Mouse (Mus musculus): ENCODE measurements around the gene Impg1.

Impg1 gene

DNA sequence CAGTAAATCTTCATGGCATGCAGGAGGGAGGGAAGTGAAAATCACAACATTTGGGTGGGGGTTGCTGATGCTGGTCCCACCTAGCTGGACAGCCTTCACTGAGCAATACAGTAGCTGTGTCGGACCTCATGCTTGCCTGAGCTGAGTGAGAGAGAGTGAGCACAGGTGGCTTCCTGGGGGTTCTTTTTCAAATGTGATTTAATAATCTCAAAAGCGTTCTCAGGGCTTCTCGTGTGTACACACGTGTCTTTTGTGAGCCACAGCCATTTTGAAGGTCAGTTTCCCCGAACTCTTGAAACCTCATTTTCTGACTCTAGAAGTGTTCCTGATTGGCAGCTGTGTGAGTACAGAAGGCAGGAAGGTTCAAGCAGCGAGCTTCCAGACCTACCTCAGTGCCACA, 122.8 kb downstream of the Impg1 start:
- 93% methylated on average over 6 of the region's 6 CpGs for WGBS

DNA sequence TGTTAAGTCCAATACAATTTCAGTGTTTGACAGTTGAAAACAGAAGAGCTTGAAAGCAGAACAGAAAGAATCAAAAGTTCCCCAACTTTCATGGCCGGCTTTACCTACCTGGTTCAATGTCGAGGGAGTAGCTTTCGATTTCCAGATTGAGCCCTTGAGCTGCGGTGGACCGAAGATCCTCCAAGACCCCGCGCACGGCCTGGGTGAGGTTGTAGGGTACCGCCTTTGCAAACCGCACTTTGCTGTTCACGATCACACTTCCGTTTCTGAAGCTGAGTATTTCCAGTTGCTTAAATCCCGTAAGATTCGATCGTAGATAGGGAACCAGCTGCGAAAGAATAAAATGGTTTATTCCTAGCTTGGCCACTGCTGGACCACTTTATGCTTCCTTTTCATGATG, 123.5 kb downstream of the Impg1 start:
- 95% methylated on average over 16 of the region's 16 CpGs for WGBS

- WGBS = 63% methylated on average over 1 of the region's 1 CpGs
Observed at GRCm38 (mm10) chr9:80340927-80341326, 124.4 kb downstream of the Impg1 start.

- 92% methylated on average over 6 of the region's 6 CpGs for WGBS
Observed at GRCm38 (mm10) chr9:80338026-80338425, 127.3 kb downstream of the Impg1 start.

DNA sequence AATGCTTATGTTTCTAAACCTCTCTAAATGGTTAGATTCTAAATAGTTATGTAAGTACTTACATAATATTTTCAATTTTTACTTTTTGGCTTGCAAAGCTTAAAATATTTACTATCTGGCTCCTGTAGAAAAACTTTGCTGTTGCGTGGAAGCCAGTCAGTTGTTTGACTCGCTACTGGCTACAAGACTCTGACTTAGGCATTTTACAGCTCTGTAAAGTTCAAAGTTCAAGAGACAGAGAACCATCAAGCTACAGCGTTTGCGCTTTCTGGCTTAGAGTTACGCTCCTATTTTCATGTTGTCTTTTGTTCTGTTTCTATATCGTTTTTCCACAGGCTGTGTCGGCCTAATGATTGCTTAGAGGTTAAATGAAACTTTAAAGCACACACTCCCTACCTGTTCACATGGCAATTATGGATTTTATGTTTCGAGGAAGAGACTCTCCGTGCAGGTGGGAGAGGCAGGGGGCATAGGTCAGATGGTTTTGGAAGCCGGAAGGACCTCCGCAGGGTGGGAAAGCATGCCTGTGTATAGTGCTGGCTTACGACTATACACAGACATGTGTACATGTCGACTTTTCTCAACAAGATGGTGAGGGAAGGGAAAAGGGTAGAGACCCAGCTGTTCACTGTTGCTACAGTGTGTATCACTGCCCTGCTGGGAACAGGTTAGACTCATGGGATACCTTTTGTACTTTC, 129.5 kb downstream of the Impg1 start:
- 91% methylated on average over 13 of the region's 13 CpGs for WGBS

DNA sequence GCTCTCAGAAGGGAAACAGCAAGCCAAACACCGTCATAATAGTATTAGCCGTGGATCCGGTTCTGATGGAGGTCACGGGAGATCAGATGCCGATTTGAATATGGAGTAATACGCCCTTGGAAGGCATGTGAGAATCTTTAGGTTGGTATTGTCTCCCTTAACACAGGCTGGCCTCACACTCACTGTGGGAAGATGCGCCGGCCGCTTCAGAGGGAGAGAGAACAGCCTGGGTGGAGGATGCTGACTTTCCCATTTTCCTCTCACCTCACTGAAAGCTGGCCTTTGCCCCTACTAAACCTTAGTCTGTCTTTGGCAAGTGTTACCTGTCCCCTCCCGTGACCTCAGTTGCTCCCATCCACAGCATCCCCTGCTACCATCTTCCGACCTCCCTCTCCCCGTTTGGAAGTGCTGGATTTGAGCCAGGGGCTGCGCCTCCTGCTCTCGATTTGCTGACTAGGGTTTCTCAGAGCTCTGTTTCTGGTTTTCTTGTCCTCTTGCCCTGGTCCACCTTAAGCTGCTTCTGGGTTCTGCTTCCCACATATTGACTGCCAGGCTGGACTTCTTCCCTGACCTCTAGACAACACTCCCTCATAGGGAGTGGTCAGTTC, 131.2 kb downstream of the Impg1 start:
- 56% methylated on average over 14 of the region's 14 CpGs for WGBS

DNA sequence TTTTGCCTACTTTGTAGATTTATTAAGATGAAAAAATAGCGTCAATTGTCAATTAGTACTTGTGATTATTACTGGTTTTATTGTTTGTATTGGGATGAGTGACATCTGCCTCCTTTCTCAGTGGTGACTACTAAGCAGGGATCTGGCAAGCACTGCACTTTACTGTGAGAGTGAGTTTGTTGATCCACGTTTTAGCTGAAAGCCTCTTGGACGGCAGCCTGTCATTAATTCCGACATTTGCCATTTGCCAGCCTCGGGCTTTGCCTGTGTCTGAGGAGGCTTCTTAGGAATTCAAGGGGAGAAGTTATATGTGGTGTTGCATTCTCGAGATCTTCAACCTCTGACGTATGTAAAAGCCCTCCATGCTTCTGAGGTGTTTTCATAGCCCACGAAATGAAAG, 131.8 kb downstream of the Impg1 start:
- 46% methylated on average over 8 of the region's 8 CpGs for WGBS

- WGBS = 11% methylated on average over 14 of the region's 14 CpGs
Observed at GRCm38 (mm10) chr9:80332153-80332552, 133.1 kb downstream of the Impg1 start.

- 95% methylated on average over 2 of the region's 2 CpGs for WGBS
Observed at GRCm38 (mm10) chr9:80321051-80321887, 144.0 kb downstream of the Impg1 start.

- 90% methylated on average over 6 of the region's 6 CpGs for WGBS
Observed at GRCm38 (mm10) chr9:80318027-80318426, 147.3 kb downstream of the Impg1 start.

- 94% methylated on average over 6 of the region's 6 CpGs for WGBS
Observed at GRCm38 (mm10) chr9:80315922-80316321, 149.4 kb downstream of the Impg1 start.

DNA sequence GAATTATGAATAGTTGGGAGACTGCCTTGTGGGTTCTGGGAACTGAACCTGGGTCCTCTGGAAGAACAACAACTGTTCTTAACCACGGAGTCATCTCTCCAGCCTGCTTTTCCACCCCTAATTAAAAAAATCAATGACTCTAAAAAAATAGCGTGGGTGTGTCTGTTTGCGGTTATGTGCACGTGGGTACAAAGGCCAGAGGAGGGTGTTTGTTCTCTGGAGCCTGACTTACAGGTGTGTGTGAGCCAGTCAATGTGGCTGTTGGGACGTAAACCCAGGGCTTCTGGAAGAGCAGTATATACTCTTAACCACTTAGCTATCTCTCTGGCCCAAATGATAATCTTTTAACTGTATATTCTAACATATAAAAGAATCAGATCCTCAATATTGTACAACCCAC, 151.7 kb downstream of the Impg1 start:
- WGBS = 84% methylated on average over 5 of the region's 5 CpGs

DNA sequence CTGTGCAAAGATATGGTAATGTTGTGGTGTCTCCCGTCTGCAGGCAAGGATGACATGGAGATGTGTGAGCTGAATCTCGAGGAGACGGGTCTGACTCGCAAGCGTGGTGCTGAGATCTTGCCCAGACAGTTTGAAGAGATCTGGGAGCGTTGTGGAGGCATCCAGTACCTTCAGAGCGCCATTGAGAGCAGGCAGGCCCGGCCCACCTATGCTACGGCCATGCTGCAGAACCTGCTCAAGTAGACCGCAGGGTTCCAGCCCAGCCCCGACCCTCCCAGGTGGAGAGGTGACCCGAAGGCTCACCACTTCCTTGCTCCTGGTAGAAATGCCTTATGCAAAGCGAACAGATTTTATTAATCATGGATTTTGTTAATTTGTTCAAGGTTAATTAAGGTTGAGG, 157.7 kb downstream of the Impg1 start:
- WGBS = 77% methylated on average over 13 of the region's 13 CpGs

- 20% methylated on average over 11 of the region's 11 CpGs for whole genome bisulfite sequencing
Observed at GRCm38 (mm10) chr9:80306853-80307252, 158.4 kb downstream of the Impg1 start.

GRCm38 (mm10) chr9:80306390-80306789, 158.9 kb downstream of the Impg1 start:
- WGBS = 53% methylated on average over 4 of the region's 4 CpGs

DNA sequence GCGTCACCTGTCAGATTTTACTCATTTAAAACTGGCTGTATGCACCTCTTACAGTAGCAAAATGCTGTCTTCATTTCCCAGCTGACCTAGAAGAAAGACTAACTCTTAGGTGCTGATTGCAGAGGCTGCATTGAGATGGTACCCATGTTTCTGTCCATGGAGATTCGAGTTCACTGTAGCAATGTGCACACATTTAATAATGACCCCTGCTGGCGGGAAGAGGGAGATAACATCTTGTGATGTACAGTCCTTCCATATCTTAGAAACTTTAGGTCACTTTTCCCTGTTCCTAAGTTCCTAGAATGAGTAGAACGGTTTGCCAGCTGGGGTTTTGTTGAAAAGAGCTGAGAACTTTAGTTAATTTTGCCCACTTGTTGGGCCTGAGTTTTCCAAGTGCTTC, 161.8 kb downstream of the Impg1 start:
- WGBS = 84% methylated on average over 4 of the region's 4 CpGs

GRCm38 (mm10) chr9:80299031-80299430, 166.2 kb downstream of the Impg1 start:
- WGBS = 96% methylated on average over 9 of the region's 9 CpGs

DNA sequence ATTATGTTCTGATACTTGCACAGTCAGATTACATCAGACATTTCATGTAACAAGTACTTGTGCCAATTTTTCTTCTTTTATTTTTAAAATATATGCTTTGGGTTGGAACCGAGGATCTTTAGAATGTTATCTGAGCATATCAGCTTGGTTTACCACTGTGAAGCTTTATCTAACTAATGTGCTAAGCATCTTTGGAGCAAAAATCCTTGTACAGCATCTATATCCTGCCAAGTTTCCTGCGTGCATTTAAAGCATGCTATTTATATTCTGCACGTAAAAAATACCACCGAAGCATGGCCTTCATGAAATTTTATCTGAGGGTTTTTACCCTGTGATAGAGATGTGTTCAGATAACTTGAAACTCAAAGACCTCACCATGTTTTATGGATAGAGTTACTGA, 169.2 kb downstream of the Impg1 start:
- 46% methylated on average over 4 of the region's 4 CpGs for WGBS

DNA sequence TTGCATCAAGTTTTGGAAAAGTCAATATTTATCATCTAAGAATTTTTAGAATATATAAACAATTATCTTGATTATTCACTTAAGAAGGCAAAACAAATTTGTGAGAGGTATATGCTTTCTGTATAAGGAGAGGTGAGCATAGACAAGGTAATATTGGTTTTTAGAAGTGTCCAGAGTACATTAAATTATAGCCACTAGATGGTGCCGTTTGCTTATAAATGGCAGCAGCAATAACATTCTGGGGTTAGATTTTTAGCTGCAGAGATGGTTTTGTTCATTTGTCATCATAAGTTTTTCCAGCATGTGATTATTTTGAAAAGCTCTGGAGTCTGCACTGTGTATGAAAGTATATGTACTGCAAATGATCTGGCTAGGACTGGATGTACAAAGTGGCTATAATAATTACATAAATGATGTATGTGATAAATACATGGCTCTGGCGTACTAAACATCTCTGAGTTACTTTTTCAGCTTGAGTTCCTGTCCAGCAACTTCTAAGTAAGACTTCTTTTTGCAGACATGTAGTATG, 172.2 kb downstream of the Impg1 start:
- WGBS = 57% methylated on average over 2 of the region's 2 CpGs

DNA sequence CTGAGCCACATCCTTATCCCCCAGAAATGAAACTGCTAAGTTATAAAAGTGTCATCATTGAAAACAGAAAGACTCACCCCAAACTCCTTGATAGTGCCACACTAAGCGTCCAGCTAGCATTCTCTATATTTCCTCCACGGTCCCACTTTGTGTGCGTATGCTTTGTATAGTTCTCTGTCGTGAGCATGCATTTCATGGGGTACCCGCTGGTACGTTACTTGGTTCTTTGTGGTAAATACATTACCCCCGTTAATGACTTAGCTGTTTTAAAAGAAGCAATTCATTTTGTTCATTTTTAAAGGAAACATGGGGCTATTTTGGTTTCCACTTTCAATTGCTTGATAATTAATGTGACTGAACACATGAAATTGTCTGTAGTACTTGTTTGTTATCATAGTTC, 178.4 kb downstream of the Impg1 start:
- WGBS = 91% methylated on average over 7 of the region's 7 CpGs

GRCm38 (mm10) chr9:80284539-80285174, 180.6 kb downstream of the Impg1 start:
- 82% methylated on average over 2 of the region's 2 CpGs for WGBS

GRCm38 (mm10) chr9:80282426-80282825, 182.9 kb downstream of the Impg1 start:
- 98% methylated on average over 3 of the region's 3 CpGs for WGBS

Data from cerebral cortex, adult 2 months (tissue).